Mouse (Mus musculus): ENCODE data around the gene Srgap3.
A peak's percentile ranks its signal among the peaks of the same experiment; 100 is the strongest.

The Srgap3 gene

DNA sequence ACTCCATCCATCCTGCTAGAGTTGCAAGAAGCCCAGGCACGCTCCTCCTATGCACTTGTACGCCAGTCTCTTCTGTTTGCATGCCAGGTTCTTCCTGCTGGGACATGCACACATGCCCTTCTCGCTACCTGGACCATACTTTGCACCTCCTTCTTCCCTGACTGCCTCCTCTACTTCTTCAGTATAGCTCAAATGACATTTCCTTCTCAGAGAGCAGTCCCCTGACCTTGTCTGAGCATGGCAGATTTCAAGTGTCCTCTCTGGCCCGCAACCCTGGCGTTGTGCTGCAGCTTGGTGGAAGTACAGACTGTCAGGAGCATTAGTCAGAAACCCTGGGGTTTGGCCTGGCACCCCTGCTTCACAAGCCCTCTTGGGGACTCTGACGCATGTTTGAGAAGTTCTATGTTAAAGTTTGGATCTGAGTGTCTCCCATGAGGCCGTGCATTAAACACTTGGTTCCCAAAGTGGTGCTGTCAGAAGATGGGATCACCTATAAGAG lies 128.6 kb downstream of the Srgap3 start:
- DNase-seq (ENCODE audit: low spot score in 2 of 2): no peak

- DNase-seq (ENCODE audit: low spot score in 2 of 2): no peak
Observed at GRCm38 (mm10) chr6:112815604-112816003, 131.5 kb downstream of the Srgap3 start.

- DNase-seq (ENCODE audit: low spot score in 2 of 2): no peak
Observed at GRCm38 (mm10) chr6:112814525-112815086, 132.5 kb downstream of the Srgap3 start.

- no peak for DNase-seq (ENCODE audit: low spot score in 2 of 2)
Observed at GRCm38 (mm10) chr6:112812884-112813283, 134.2 kb downstream of the Srgap3 start.

DNA sequence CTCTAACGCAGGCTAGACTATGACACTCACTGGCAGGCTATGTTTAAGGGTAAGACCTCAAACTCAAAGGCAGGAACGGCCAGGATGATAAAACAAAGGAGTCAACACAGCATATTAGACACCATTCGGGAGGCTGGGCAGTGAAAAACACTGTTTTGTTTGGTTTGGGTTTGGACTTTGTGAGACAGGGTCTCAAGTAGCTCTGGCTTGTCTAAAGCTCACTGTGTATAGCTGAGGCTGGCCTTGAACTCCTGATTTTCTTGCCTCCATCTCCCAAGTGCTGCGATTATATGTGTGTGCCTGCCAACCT lies 136.6 kb downstream of the Srgap3 start:
- no peak for DNase-seq (ENCODE audit: low spot score in 2 of 2)

DNA sequence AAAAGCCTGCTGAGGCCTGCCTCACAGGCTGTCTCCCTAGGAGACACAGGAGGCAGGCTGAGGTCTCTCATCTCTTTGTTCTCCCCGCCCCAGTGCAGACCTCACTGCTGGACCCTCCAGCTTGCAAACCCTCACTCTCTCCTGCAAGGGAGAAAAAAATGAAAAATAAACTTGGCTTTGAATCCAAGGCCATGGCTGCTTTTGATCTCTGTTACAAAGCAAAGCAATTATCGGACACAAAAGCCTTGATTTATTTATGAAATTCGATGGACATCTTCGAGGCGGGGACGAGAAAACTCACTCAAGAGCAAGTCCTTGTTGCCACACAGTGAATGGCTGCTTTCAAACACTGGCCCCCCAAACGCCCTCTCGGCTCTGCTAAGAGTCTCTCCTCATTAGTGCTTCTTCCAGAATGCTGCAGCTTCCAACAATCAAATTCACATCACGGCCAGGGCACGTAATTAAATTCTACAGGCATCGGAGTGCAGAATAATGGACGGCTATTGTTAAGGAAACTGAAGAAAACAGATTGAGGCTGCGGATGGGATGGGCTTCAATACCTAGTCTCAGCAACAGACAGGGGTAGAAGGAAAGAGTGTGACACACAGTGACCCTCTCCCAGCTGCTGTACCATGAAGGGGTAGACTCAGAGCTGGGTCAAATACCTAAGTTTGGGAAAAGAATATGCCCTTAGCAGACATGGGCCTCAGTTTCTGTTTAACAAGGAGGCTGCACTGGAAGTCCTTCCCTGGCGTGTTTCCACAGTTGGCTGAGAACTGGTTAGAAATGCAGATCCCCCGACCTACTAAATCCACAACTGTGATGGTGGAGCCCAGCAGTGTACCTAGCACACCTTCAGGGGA lies 137.2 kb downstream of the Srgap3 start:
- peak; percentile 34 to 55 for DNase-seq (ENCODE audit: low spot score in 2 of 2)

- no peak for DNase-seq (ENCODE audit: low spot score in 2 of 2)
Observed at GRCm38 (mm10) chr6:112808738-112809137, 138.3 kb downstream of the Srgap3 start.

DNA sequence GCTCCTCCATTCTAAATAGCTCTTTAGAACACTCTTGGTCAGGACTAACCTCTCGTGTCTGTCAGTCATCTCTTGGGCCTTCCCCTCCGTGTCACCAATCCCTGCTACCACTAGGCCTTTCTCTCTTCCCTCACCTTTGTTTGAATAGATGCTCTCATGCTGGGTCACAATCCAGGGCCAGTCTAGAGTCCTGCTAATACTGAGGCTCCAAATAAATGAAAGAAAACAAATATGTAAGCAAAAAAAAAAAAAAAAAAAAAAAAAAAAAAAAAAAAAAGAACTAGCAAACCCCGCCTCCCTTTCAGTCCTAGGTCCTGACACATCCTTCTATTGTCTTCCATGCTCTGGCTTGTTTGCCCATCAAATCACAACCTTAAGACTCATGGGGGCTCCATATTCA lies 145.1 kb downstream of the Srgap3 start:
- no peak for DNase-seq (ENCODE audit: low spot score in 2 of 2)

GRCm38 (mm10) chr6:112798378-112798777 lies 148.7 kb downstream of the Srgap3 start:
- no peak for DNase-seq (ENCODE audit: low spot score in 2 of 2)

- no peak for DNase-seq (ENCODE audit: low spot score in 2 of 2)
Observed at GRCm38 (mm10) chr6:112796607-112797006, 150.5 kb downstream of the Srgap3 start.

DNA sequence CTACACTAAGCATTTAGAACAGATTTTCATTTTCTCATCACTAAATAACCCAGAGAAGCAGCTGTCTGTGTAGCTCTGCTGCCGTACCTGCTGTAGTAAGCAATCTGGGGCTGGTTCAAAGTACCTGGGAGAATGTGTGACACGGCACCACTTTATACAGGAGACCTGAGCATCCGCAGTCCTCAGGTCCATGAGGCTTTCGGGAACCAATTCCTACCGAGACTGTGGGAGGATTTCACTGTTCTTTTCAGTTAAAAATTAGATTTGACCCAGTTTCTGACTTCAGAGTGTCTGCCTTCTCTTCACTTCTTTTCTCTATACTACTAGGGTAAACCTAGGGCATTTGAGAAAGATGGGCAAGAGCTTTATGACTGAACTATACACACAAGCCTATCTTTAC lies 153.2 kb downstream of the Srgap3 start:
- no peak for DNase-seq (ENCODE audit: low spot score in 2 of 2)

GRCm38 (mm10) chr6:112789901-112790300 lies 157.2 kb downstream of the Srgap3 start:
- DNase-seq (ENCODE audit: low spot score in 2 of 2): no peak

DNA sequence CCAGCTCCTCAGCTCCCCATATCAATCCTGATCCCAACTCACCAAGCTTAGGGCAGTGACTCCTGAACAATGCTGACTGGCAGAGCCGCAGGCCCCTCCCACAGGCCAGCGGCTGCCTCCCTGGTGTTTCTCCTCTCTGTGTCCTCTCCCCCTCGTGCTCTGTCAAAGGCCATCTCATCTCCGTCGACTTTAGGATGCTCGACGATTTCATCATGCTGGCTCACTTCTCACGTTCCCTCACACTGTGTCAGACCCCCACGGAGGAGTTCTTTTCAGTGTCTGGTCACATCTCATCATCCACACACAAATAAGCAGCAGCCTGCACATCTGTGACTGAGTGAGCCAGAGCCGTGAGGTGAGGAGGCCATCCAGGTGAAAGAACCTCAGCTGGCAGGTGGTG lies 158.4 kb downstream of the Srgap3 start:
- no peak for DNase-seq (ENCODE audit: low spot score in 2 of 2)

DNA sequence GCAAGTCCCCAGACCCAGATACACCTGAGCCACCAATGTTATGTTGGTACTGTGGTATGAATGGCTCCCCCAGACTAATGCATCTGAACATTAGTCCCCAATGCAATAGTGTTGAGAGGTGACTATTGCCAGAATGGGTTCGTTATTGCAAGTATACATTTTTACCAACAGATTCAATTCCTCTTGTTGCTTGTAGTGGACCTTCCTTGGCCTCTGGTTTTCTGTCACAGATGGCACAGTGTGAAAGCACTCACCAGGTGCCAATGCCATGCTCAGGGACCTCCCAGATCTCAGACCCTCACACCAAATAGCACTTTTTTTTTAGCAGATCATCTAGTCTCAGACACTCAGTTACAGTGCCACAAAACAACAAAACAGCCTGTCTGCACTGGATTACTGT lies 158.9 kb downstream of the Srgap3 start:
- no peak for DNase-seq (ENCODE audit: low spot score in 2 of 2)

DNA sequence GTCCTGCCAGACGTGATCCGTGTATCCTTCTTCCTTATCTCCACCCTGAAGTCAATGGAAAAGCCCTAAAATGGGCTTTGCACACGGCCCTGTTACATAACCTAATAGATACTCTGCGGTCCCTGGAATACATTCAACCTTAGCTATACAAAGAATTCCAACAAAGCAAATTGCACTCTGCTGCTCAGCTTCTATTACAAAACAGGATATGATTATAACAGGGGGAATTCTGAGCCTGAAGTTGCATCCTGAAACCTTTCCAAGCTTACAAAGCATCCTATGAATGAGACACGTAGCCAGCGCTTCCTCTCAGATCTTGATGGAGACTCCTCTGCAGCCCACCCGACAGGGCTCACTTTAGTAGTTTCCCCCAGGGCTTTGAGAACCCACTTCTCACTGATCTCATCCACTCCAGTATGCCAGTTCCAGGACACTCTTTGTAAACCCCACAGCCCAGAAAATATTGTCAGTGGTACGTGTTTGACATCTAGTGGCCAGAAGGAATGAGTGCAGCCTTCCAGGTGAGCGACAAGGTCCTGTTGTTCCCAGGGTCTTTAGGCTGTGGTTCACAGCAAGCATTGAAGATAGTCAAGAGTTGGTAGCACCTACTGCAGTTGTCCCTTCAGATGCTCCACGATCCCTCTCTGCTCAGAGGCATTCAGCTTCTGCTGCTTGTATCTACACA lies 165.5 kb downstream of the Srgap3 start:
- no peak for DNase-seq (ENCODE audit: low spot score in 2 of 2)

- no peak for DNase-seq (ENCODE audit: low spot score in 2 of 2)
Observed at GRCm38 (mm10) chr6:112778211-112778610, 168.9 kb downstream of the Srgap3 start.

DNA sequence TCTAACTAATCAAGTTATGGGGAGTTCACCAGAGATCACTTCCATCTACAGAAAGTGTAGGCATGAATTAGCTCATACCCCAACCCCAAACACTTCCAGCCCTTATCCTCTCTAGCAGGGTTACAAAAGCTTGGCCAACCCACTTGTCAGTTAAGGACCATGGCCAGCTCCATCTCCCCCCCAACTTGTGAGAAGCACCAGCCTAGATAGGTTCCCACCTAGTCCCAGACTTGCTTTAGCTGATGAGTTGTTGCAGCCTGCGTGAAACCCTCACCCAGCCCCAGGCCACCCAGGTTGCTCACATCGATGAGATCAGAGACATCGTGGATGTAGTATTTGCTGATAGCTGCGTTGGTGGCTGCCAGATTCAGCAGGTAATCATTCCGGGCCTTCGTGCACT lies 170.3 kb downstream of the Srgap3 start:
- DNase-seq (ENCODE audit: low spot score in 2 of 2): no peak

DNA sequence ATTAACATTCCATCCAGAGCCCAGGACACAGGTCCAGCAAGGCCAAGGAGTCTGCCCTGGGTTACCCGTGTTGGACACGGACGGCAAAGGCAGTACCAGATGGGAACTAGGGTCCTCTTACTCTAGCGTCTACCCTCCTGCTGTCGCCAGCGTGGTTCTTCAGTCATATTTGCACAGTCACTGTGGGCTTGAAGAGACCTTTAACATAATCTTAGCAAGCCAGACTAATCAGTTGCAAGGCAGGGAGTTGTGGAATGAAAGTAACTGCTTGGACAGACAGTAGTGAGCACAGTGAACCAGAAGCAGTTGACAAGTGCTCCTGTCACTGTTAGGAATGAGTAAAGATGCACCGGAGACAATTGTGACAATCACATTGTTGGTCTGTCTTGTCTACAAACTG lies 173.3 kb downstream of the Srgap3 start:
- DNase-seq (ENCODE audit: low spot score in 2 of 2): no peak

DNA sequence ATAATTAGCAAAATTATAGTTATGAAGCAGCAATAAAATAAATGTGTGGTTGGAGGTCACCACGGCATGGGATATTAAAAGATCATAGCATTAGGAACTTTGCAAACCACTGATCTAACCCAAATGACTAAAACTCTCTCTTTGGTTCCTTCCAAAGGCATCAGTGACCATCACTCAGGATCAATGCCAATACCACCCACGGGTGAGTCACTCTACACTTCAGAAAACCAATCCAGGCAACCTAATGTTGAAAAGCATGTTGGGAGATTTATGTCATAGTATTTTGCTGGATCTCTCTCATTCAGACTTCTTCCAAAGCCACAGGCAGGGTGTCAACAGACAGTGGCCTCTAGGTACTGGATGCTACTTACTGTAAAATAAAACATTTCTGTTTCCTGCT lies 176.1 kb downstream of the Srgap3 start:
- no peak for DNase-seq (ENCODE audit: low spot score in 2 of 2)

GRCm38 (mm10) chr6:112758541-112758940 lies 188.5 kb downstream of the Srgap3 start:
- DNase-seq (ENCODE audit: low spot score in 2 of 2): no peak

DNA sequence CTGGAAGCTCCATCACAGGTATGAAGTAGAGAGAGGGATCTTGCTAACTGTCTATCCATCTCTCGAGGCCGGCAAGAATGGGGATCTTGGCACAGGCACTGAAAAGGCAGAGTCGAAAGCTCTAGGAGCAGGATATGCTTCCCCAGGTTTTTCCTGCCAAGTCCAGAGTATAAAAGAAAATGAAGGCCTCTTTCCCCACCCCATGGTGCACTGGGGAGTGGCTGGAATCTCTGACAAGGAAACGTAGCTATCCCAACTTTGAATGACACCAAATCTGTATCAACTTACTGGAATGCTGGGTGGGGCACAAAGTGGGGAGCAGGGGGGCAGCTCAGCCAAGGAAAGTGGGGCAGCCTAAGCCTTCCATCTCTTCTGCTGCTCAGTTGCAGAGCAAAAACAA lies 190.2 kb downstream of the Srgap3 start:
- no peak for DNase-seq (ENCODE audit: low spot score in 2 of 2)

GRCm38 (mm10) chr6:112754994-112755393 lies 192.1 kb downstream of the Srgap3 start:
- no peak for DNase-seq (ENCODE audit: low spot score in 2 of 2)

DNA sequence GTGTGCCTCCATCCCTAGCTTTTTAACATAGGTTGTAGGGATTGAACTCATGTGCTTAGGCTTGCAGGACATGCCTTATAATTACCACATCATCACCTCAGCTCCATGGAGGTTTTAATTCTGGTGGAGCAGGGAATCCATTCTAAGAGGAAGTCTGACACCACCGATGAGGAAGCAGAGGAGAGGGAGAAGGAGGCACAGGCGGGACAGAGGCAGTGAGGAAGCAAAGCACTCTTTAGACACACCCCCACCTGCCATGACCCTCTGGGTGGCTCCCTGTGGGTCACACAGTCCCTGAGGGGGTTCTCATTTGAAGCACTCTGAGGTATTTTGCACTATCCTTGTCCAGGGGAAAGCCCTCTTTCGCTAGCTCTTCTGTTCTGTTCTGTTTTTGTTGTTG lies 194.5 kb downstream of the Srgap3 start:
- DNase-seq (ENCODE audit: low spot score in 2 of 2): no peak

Data from frontal cortex, postnatal 14 days (tissue).